Comparison of ENCODE assay signal across 8 mouse cellular contexts in genomic region chr13:31956584-31956983, GRCm38 (mm10).
A peak's percentile ranks its signal among the peaks of the same experiment; 100 is the strongest.
DNase-seq lines count a peak whose midpoint lies in the region; ATAC-seq and TF ChIP-seq lines count a peak whose summit lies in the region.

No protein-coding gene starts in this region.

- TF ChIP-seq EP300 in liver, embryonic 14.5 days (IDR thresholded peaks at IDR 0.05; ENCODE audit: low read depth), result no peak
- no peak for TF ChIP-seq EP300 in stomach, postnatal 0 days (optimal IDR thresholded peaks at IDR 0.05)

- H3K9me3 ChIP-seq in heart, embryonic 13.5 days, result no peaks in the 10 kb centered on the region
- H3K9me3 ChIP-seq in liver, embryonic 14.5 days (ENCODE audit: control insufficient read depth, low read length), result no peaks in the 10 kb centered on the region
- H3K9me3 ChIP-seq in stomach, postnatal 0 days (ENCODE audit: control insufficient read depth, low read length), result no peaks in the 10 kb centered on the region
- H3K9me3 ChIP-seq in hindbrain, embryonic 10.5 days, result no peaks in the 10 kb centered on the region

- 0 out of 2 replicates have a peak overlapping the region, but pooled peaks have one; percentile 33 for H3K27ac ChIP-seq in heart, embryonic 13.5 days (replicated peaks)
- H3K27ac ChIP-seq in liver, embryonic 14.5 days, result no peak overlapping the region
- H3K27ac ChIP-seq in stomach, postnatal 0 days (replicated peaks), result no peak overlapping the region
- H3K27ac ChIP-seq in hindbrain, embryonic 10.5 days, result no peak overlapping the region

- WGBS in heart, embryonic 13.5 days, result 69% methylated on average over 6 of the region's 6 CpGs
- WGBS in liver, embryonic 14.5 days (ENCODE audit: insufficient replicate concordance), result 54% methylated on average over 6 of the region's 6 CpGs
- WGBS in stomach, postnatal 0 days, result 77% methylated on average over 6 of the region's 6 CpGs
- WGBS in hindbrain, embryonic 10.5 days, result 77% methylated on average over 6 of the region's 6 CpGs

- no peak for ATAC-seq in heart, embryonic 13.5 days (ENCODE audit: extremely low read depth, insufficient number of reproducible peaks, low FRiP score, low TSS enrichment)
- no peak for ATAC-seq in liver, embryonic 14.5 days (ENCODE audit: insufficient read depth)
- no peak for ATAC-seq in stomach, postnatal 0 days (ENCODE audit: low FRiP score, low TSS enrichment)

- DNase-seq in embryo, embryonic 10 days (ENCODE audit: low spot score), result peak; percentile 45
- DNase-seq in embryo, embryonic 9.5 days (ENCODE audit: extremely low spot score), result no peak
- peak; percentile 36 for DNase-seq in 3T3-L1 (ENCODE audit: low read depth, low spot score)
- peak; percentile 62 for DNase-seq in adrenal gland, adult 8-10 months
- DNase-seq in liver, embryonic 14.5 days (ENCODE audit: low read depth in 3 of 3, low spot score in 3 of 3), result peak in 1 of 3 experiments; percentile 13
- peak; percentile 29 for DNase-seq in stomach, postnatal 0 days (ENCODE audit: low spot score)
- DNase-seq in hindbrain, embryonic 10.5 days (ENCODE audit: low spot score), result no peak

- no peaks in the 10 kb centered on the region for H3K36me3 ChIP-seq in heart, embryonic 13.5 days
- no peaks in the 10 kb centered on the region for H3K36me3 ChIP-seq in liver, embryonic 14.5 days (replicated peaks; ENCODE audit: control insufficient read depth, insufficient read depth, low read depth)
- no peaks in the 10 kb centered on the region for H3K36me3 ChIP-seq in stomach, postnatal 0 days (ENCODE audit: control insufficient read depth, insufficient read depth, low read length)
- H3K36me3 ChIP-seq in hindbrain, embryonic 10.5 days, result no peaks in the 10 kb centered on the region

- 0 out of 2 replicates have a peak, but pooled peaks cover 3% of the 10 kb centered on the region for H3K27me3 ChIP-seq in heart, embryonic 13.5 days (replicated peaks)
- H3K27me3 ChIP-seq in liver, embryonic 14.5 days (ENCODE audit: control insufficient read depth, insufficient read depth, low read length), result no peaks in the 10 kb centered on the region
- H3K27me3 ChIP-seq in stomach, postnatal 0 days (ENCODE audit: control insufficient read depth, insufficient read depth, low read length), result no peaks in the 10 kb centered on the region
- no peaks in the 10 kb centered on the region for H3K27me3 ChIP-seq in hindbrain, embryonic 10.5 days (ENCODE audit: insufficient read depth, poor library complexity, severe bottlenecking)

- H3K4me2 ChIP-seq in heart, embryonic 13.5 days, result no peak overlapping the region
- H3K4me2 ChIP-seq in liver, embryonic 14.5 days (ENCODE audit: low read depth), result no peak overlapping the region
- no peak overlapping the region for H3K4me2 ChIP-seq in stomach, postnatal 0 days (replicated peaks; ENCODE audit: low read depth)

- no peak overlapping the region for H3K9ac ChIP-seq in heart, embryonic 13.5 days
- no peak overlapping the region for H3K9ac ChIP-seq in liver, embryonic 14.5 days (replicated peaks)
- no peak overlapping the region for H3K9ac ChIP-seq in stomach, postnatal 0 days (ENCODE audit: low read length)

- H3K4me3 ChIP-seq in heart, embryonic 13.5 days, result no peak overlapping the region
- no peak overlapping the region for H3K4me3 ChIP-seq in liver, embryonic 14.5 days (ENCODE audit: insufficient read depth in 1 of 2, low read depth in 2 of 2, low read length in 2 of 2)
- no peak overlapping the region for H3K4me3 ChIP-seq in stomach, postnatal 0 days (ENCODE audit: low read depth, low read length)
- H3K4me3 ChIP-seq in hindbrain, embryonic 10.5 days, result no peak overlapping the region

- peaks cover 42% of the 10 kb centered on the region for H3K4me1 ChIP-seq in heart, embryonic 13.5 days
- no peaks in the 10 kb centered on the region for H3K4me1 ChIP-seq in liver, embryonic 14.5 days (replicated peaks; ENCODE audit: control insufficient read depth in 2 of 2, insufficient read depth in 2 of 2, low read length in 1 of 2)
- H3K4me1 ChIP-seq in stomach, postnatal 0 days (replicated peaks; ENCODE audit: control insufficient read depth, insufficient read depth), result 0 out of 2 replicates have a peak, but pooled peaks cover 2% of the 10 kb centered on the region
- peaks cover 34% of the 10 kb centered on the region for H3K4me1 ChIP-seq in hindbrain, embryonic 10.5 days (replicated peaks)

- TF ChIP-seq CTCF in liver, embryonic 14.5 days (IDR thresholded peaks at IDR 0.05; ENCODE audit: low read depth), result peak; percentile 88
- peak; percentile 72 for TF ChIP-seq CTCF in stomach, postnatal 0 days (IDR thresholded peaks at IDR 0.05; ENCODE audit: low read depth)

Comparison
In these comparisons a context has a peak if more than half of its experiments do, and no peak if none do; other contexts are left out.
1. DNase-seq: peak in embryo, embryonic 10 days (single experiment), 3T3-L1 (single experiment), adrenal gland, adult 8-10 months (single experiment) and stomach, postnatal 0 days (single experiment); none in embryo, embryonic 9.5 days (single experiment) and hindbrain, embryonic 10.5 days (single experiment).